Mouse (Mus musculus): ENCODE measurements at regions not wholly inside any gene's neighbourhood (a gene's known extent, or its start where the extent isn't known, plus 50 kb on each side); places are given as distances from the start of the nearest gene placed in this dataset.

DNA sequence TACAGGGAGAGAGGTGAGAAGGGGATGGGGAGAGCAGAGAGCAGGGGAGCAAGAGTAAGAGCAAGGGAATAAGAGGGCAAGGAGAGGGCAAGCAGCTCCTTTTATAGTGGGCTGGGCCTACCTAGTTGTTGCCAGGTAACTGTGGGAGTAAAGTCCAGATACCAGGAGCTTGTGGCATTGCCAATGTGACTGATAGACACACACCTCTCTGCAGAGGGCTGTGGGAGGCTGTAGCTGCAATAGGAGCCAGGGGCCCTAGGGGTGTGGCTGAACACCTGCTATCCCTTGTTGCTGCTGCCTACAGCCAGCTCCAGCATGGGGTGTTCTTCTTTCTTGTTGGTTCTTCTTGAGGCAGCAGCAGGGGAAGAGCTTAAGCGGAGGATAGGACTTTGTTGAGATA lies 266.8 kb upstream of the Defb41 start:
- ATAC-seq (ENCODE audit: low FRiP score) = no peak
- Histone ChIP-seq H3K36me3 (no peaks in the 10 kb centered on the region), H3K4me3 (replicated peaks) (no peak overlapping the region), H3K27ac (replicated peaks) (no peak overlapping the region), H3K4me1 (no peaks in the 10 kb centered on the region), H3K27me3 (replicated peaks) (no peaks in the 10 kb centered on the region), H3K4me2 (no peak overlapping the region), H3K9ac (replicated peaks) (no peak overlapping the region), H3K9me3 (replicated peaks) (no peaks in the 10 kb centered on the region)
- WGBS = 100% methylated on average over 1 of the region's 1 CpGs

DNA sequence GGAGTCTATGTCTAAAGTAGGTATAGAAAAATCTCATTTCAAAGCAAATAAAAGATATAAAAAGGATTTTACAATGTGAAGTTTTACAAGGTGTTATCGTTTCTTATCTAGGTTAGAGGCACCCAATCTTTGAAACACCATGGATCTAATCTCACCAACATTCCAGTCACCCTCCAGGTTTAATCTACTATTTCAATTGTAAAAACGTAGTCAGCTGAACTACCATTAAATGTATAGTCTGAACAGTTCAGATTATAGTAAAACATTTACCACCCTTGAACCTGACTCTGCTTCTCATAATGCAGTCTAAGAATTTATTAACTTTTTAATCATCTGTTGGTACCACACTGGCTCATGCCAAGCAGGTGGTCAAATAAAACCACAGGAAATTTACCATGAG lies 259.5 kb upstream of the Defb41 start:
- ATAC-seq (ENCODE audit: low FRiP score) = no peak
- Histone ChIP-seq H3K9ac (replicated peaks) (no peak overlapping the region), H3K9me3 (replicated peaks) (no peaks in the 10 kb centered on the region), H3K36me3 (no peaks in the 10 kb centered on the region), H3K27me3 (replicated peaks) (no peaks in the 10 kb centered on the region), H3K27ac (replicated peaks) (no peak overlapping the region), H3K4me1 (no peaks in the 10 kb centered on the region), H3K4me3 (replicated peaks) (no peak overlapping the region), H3K4me2 (no peak overlapping the region)
- 77% methylated on average over 2 of the region's 2 CpGs for WGBS

DNA sequence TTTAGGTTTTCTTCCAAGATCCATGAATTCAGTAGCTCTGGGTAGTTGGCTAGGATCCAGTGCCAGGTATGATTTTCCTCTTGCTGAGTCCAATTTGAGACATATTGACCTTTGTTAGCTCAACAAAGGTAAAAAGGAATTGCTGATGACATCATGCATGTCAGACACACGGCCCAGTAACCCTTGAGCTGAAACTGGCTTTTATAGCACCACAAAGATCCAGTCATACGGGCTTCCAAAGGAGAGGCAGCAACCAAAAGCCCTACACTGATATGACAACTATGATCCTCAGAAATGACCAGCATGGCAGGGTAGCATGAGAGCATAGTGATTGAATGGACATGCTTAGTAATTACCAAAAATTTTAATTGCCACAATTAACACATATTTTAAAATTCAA lies 258.0 kb upstream of the Defb41 start:
- no peak overlapping the region for H3K9ac ChIP-seq (replicated peaks)
- H3K27ac ChIP-seq (replicated peaks) = no peak overlapping the region
- no peak for ATAC-seq (ENCODE audit: low FRiP score)
- H3K27me3 ChIP-seq (replicated peaks) = no peaks in the 10 kb centered on the region
- no peaks in the 10 kb centered on the region for H3K4me1 ChIP-seq
- H3K4me2 ChIP-seq = no peak overlapping the region
- H3K4me3 ChIP-seq (replicated peaks) = no peak overlapping the region
- no peaks in the 10 kb centered on the region for H3K9me3 ChIP-seq (replicated peaks)
- WGBS = 74% methylated on average over 2 of the region's 2 CpGs
- H3K36me3 ChIP-seq = no peaks in the 10 kb centered on the region

DNA sequence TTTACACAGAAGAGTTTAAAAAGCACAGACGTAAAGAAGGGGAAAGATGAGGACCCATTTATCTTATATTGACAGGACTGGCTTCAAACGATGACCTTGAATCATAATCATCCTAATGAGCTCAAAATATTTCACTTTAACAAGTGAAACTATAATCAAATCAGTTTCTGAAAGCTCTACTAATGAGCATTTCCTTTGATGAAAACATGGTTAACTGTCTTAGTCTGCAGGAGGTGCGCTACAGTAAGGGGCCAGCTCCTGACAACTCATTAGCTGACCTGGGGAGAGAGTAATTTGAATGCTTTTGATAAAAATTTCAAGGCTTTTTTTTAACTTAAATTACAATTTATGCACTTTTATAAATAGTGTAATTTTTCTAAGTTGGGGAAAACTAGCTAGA lies 247.8 kb upstream of the Defb41 start:
- Histone ChIP-seq H3K36me3 (no peaks in the 10 kb centered on the region), H3K4me2 (no peak overlapping the region), H3K27me3 (replicated peaks) (no peaks in the 10 kb centered on the region), H3K9me3 (replicated peaks) (no peaks in the 10 kb centered on the region), H3K9ac (replicated peaks) (no peak overlapping the region), H3K27ac (replicated peaks) (no peak overlapping the region), H3K4me1 (no peaks in the 10 kb centered on the region), H3K4me3 (replicated peaks) (no peak overlapping the region)
- 91% methylated on average over 3 of the region's 3 CpGs for WGBS
- ATAC-seq (ENCODE audit: low FRiP score) = no peak

DNA sequence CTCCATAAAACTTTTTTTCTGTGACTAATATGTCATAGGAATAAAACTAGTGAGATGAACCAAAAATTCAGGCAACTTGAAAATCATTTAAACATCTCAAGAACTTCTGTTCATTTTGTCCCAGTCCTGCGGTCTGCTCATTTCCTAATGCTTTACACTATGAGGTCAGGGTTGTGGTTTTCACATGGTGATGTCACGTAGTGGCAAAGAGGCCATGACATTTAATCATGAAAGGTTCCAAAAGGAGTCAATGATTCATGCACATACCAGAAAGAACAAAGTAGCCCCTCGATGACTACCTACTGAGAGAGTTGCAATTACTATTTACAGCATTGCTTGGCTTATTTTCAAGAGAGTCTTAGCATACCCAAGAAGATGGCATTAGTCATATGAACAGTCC lies 233.6 kb upstream of the Defb41 start:
- no peak overlapping the region for H3K27ac ChIP-seq (replicated peaks)
- H3K4me2 ChIP-seq = no peak overlapping the region
- no peak for ATAC-seq (ENCODE audit: low FRiP score)
- WGBS = 76% methylated on average over 3 of the region's 3 CpGs
- no peaks in the 10 kb centered on the region for H3K4me1 ChIP-seq
- H3K4me3 ChIP-seq (replicated peaks) = no peak overlapping the region
- H3K9ac ChIP-seq (replicated peaks) = no peak overlapping the region
- H3K9me3 ChIP-seq (replicated peaks) = no peaks in the 10 kb centered on the region
- H3K27me3 ChIP-seq (replicated peaks) = no peaks in the 10 kb centered on the region
- H3K36me3 ChIP-seq = no peaks in the 10 kb centered on the region

DNA sequence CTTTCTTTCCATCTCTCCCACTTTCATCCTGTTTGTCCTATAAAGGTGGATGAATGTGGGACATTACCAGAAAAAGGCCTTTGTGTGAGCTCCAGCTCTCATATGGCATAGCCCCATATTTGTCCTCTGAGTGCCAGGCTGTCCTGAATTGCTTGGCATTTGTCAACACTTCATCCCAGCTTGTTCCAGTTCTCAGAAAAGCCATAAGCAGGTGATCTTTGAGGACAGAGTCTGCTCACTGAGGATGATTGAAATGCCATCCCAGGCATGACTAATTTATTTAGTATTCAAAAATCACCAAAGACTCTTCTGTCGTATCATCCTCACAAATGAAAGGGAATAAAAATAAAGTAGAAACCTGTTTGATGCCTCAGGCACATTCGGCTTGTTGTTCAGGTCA lies 203.6 kb upstream of the Defb41 start:
- H3K9me3 ChIP-seq (replicated peaks) = no peaks in the 10 kb centered on the region
- no peak overlapping the region for H3K4me3 ChIP-seq (replicated peaks)
- no peak overlapping the region for H3K9ac ChIP-seq (replicated peaks)
- H3K4me2 ChIP-seq = no peak overlapping the region
- no peaks in the 10 kb centered on the region for H3K36me3 ChIP-seq
- H3K27ac ChIP-seq (replicated peaks) = no peak overlapping the region
- no peak for ATAC-seq (ENCODE audit: low FRiP score)
- no peaks in the 10 kb centered on the region for H3K27me3 ChIP-seq (replicated peaks)
- H3K4me1 ChIP-seq = no peaks in the 10 kb centered on the region
- WGBS = 72% methylated on average over 2 of the region's 2 CpGs

DNA sequence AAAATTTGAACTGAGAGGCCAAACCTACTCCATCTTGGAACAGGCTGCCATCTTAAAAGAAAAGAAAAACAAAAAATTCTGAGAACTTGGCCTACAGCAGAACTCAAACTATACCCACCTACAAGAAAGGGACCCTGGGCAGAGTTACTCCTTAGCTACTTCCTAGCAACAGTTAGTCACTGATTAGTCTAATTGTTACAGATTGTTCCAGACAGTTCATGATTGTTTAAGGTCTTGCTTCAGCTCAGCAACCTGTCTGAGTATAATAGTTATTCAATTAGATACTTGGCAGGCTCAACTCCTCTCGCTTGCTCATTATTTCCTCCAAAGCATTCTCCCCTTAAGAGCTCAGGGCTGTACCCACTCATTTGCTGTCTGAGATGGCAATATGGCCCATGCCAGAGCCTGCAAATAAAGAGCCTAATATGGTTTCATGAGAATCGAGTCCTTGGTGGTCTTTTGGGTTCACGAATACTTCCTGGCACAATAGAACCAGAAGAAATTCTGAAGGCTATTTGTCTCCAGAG lies 200.4 kb upstream of the Defb41 start:
- H3K27me3 ChIP-seq (replicated peaks) = no peaks in the 10 kb centered on the region
- H3K36me3 ChIP-seq = no peaks in the 10 kb centered on the region
- no peaks in the 10 kb centered on the region for H3K9me3 ChIP-seq (replicated peaks)
- H3K4me2 ChIP-seq = no peak overlapping the region
- no peak overlapping the region for H3K4me3 ChIP-seq (replicated peaks)
- no peak overlapping the region for H3K9ac ChIP-seq (replicated peaks)
- H3K27ac ChIP-seq (replicated peaks) = no peak overlapping the region
- ATAC-seq (ENCODE audit: low FRiP score) = no peak; the same call in 1 of the 2 replicates
- H3K4me1 ChIP-seq = no peaks in the 10 kb centered on the region
- 79% methylated on average over 3 of the region's 3 CpGs for WGBS

DNA sequence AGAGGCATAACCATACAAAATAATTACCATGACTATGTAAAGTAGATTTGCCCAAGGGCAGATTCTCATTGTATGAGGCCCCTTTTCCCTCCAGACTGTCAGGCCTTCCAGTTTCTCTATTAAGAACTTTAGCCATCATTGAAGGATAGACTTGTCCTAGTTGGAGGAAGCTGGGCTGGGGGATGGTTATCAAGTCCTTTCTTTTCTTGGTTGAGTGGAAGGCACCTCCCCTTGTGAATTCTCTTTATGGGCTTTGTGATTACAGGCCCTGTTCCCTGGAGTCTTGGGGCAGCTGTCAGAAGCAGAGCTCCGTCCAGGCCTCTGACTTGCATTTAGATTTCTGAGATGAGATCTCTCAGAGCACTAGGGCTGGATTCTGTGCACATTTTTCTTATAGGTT lies 198.3 kb upstream of the Defb41 start:
- H3K27me3 ChIP-seq (replicated peaks) = no peaks in the 10 kb centered on the region
- H3K4me3 ChIP-seq (replicated peaks) = no peak overlapping the region
- H3K27ac ChIP-seq (replicated peaks) = no peak overlapping the region
- no peaks in the 10 kb centered on the region for H3K9me3 ChIP-seq (replicated peaks)
- H3K4me2 ChIP-seq = no peak overlapping the region
- no peaks in the 10 kb centered on the region for H3K36me3 ChIP-seq
- no peak for ATAC-seq (ENCODE audit: low FRiP score)
- H3K9ac ChIP-seq (replicated peaks) = no peak overlapping the region
- no peaks in the 10 kb centered on the region for H3K4me1 ChIP-seq
- WGBS = 13% methylated on average over 1 of the region's 1 CpGs

DNA sequence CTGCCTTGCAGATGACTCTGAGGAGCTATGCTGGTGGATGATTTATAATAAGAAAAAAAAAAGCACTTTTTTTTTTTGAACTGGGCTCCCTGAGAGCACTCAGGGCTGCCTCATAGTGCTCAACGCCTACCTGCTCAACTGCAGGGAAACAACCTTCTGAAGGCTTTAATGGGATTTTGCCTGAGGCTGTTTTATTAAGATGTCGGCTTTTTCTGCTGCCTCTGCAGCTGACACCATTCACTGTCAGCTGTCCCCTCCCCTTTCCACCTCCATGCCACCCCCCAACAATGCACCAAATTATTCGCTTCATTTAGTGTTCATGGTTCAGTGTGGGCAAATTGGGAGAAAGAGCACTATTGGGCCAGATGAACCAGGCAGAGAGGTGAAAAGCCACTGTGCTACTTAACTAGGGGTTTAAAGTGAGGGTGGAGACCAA lies 151.4 kb upstream of the Defb41 start:
- Histone ChIP-seq H3K4me1 (peaks cover 8% of the 10 kb centered on the region; the same call in 1 of the 2 replicates), H3K4me2 (no peak overlapping the region), H3K27me3 (replicated peaks) (no peaks in the 10 kb centered on the region), H3K36me3 (no peaks in the 10 kb centered on the region), H3K9me3 (replicated peaks) (no peaks in the 10 kb centered on the region), H3K9ac (replicated peaks) (no peak overlapping the region), H3K27ac (replicated peaks) (no peak overlapping the region), H3K4me3 (replicated peaks) (no peak overlapping the region)
- WGBS = 9% methylated on average over 3 of the region's 3 CpGs
- ATAC-seq (ENCODE audit: low FRiP score) = peak; percentile 8; the same call in 1 of the 2 replicates

DNA sequence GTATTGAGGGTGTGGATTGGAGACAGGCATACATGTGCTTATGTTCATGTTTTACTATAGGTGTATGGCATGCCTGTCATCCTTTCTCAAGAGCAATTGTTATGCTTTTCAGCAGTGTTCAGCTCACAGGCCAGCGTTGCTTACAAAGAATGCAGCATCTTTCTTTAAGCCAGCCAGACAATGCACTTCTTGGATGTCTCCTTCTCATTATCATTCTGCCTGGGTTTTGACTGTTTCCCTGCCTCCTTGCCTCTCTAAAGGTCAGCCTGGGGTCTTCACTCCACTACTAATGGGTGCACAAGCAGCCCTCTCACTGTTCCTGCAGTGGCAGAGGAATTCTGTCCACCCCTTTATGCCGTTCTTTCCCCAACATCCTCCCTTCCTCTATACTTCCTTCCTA lies 150.9 kb upstream of the Defb41 start:
- Histone ChIP-seq H3K9me3 (replicated peaks) (no peaks in the 10 kb centered on the region), H3K9ac (replicated peaks) (no peak overlapping the region), H3K36me3 (no peaks in the 10 kb centered on the region), H3K27ac (replicated peaks) (no peak overlapping the region), H3K4me3 (replicated peaks) (no peak overlapping the region), H3K4me1 (peaks cover 8% of the 10 kb centered on the region; the same call in 1 of the 2 replicates), H3K27me3 (replicated peaks) (no peaks in the 10 kb centered on the region), H3K4me2 (no peak overlapping the region)
- 9% methylated on average over 2 of the region's 2 CpGs for WGBS
- peak; percentile 11; the same call in 1 of the 2 replicates for ATAC-seq (ENCODE audit: low FRiP score)

DNA sequence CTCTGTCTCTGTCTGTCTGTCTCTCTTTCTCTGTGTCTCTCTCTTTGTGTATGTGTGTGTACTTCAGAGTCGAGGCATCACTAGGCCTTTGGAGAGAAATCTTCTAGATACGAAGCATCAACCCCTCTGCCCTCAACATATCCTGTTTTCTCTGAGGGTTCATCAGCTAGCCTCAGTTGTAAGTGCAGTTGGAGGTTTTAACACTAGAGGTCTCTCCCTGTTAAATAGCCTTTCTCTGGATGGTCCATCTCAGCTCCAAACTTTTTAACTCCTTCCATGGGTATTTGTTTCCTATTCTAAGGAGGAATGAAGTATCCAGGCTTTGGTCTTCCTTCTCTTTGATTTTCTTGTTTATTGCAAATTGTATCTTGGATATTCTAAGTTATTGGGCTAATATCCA lies 147.8 kb upstream of the Defb41 start:
- no peaks in the 10 kb centered on the region for H3K9me3 ChIP-seq (replicated peaks)
- WGBS = 72% methylated on average over 2 of the region's 2 CpGs
- no peak overlapping the region for H3K4me2 ChIP-seq
- H3K9ac ChIP-seq (replicated peaks) = no peak overlapping the region
- no peaks in the 10 kb centered on the region for H3K27me3 ChIP-seq (replicated peaks)
- H3K4me1 ChIP-seq = peaks cover 8% of the 10 kb centered on the region; the same call in 1 of the 2 replicates
- H3K36me3 ChIP-seq = no peaks in the 10 kb centered on the region
- ATAC-seq (ENCODE audit: low FRiP score) = no peak
- H3K27ac ChIP-seq (replicated peaks) = no peak overlapping the region
- no peak overlapping the region for H3K4me3 ChIP-seq (replicated peaks)

DNA sequence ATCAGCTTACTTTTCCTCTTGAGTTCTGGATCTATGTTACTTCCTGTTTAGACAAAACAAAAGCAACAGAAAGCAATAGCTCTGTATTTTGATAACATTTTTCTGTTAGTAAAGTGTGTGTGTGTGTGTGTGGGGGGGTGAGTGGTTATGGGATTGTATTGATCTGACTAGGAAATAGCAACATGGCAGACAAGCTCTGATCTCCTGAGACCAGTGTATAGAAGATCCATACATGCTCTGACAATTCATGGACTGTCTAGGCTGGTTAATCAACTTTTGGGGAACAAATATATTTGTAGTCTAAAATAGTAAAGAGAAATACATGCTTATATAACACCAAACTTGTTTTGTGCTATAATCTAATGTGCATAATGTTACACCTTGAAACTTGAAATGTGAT lies 124.7 kb upstream of the Defb41 start:
- no peak for ATAC-seq (ENCODE audit: low FRiP score)
- no peak overlapping the region for H3K4me2 ChIP-seq
- no peak overlapping the region for H3K27ac ChIP-seq (replicated peaks)
- H3K4me1 ChIP-seq = no peaks in the 10 kb centered on the region
- no peaks in the 10 kb centered on the region for H3K36me3 ChIP-seq
- no peaks in the 10 kb centered on the region for H3K27me3 ChIP-seq (replicated peaks)
- H3K9me3 ChIP-seq (replicated peaks) = no peaks in the 10 kb centered on the region
- H3K4me3 ChIP-seq (replicated peaks) = no peak overlapping the region
- no peak overlapping the region for H3K9ac ChIP-seq (replicated peaks)

DNA sequence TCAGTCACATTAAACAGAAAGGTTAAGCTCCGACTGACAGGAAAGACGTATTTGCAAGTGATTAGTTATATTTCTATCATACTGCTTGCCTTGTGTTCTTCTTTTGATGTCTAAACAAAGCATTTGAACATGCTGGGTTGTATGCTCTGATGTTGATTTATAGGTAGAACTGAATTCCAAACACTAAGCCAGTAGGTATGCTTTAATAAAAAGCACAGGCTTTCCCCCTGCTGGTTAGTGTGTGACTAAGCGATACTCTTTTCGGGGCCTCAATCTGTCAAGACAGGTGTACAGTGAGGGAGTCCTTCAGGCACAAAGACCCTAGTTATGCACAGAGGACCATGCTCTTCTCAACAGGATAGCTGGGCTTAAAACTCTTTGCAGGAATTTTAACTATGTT lies 119.1 kb upstream of the Defb41 start:
- no peak for ATAC-seq (ENCODE audit: low FRiP score)
- no peak overlapping the region for H3K4me3 ChIP-seq (replicated peaks)
- H3K36me3 ChIP-seq = no peaks in the 10 kb centered on the region
- no peak overlapping the region for H3K27ac ChIP-seq (replicated peaks)
- no peaks in the 10 kb centered on the region for H3K9me3 ChIP-seq (replicated peaks)
- no peaks in the 10 kb centered on the region for H3K4me1 ChIP-seq
- 55% methylated on average over 4 of the region's 4 CpGs for WGBS
- H3K9ac ChIP-seq (replicated peaks) = no peak overlapping the region
- no peaks in the 10 kb centered on the region for H3K27me3 ChIP-seq (replicated peaks)
- no peak overlapping the region for H3K4me2 ChIP-seq
